Mouse (Mus musculus): Measurements from ENCODE around the gene Epn3. TPM values are rescaled to one million over a fixed set of nuclear protein-coding genes. Genes with fewer than 3 reads are reported as not detected.
A peak's percentile ranks its signal among the peaks of the same experiment; 100 is the strongest.

The Epn3 gene
- polyA plus RNA-seq, 1 experiment from 2014 or later: 0.62 TPM

DNA sequence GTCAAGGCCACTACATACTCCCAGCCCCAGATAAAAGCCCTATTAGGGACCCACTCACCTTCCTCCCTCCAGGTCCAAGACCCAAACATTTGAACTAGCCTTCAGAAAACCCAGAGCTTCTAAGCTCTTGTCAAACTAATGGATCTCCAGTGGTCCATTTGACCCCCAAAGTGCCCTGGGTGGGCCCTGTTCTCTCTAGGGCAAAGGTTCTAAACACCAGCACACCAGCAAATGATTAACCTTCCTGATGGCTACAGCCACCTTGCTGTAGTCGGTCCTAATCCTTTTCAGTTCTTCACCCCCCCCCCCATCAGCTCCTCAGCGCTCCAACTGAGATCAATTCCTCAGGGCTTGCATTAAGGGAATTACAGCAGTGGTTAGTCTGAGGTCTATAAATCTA is 35.6 kb downstream of the Epn3 start:
- Histone ChIP-seq H3K9me3 (no peaks in the 10 kb centered on the region), H3K4me3 (no peak overlapping the region), H3K36me3 (peaks cover 13% of the 10 kb centered on the region; the same call in 1 of the 2 replicates), H3K4me2 (replicated peaks) (no peak overlapping the region), H3K4me1 (peaks cover 39% of the 10 kb centered on the region), H3K9ac (no peak overlapping the region), H3K27ac (no peak overlapping the region), H3K27me3 (replicated peaks) (no peaks in the 10 kb centered on the region)
- no peak for ATAC-seq (ENCODE audit: low FRiP score, low read depth)
- WGBS: 8% methylated on average over 2 of the region's 2 CpGs

DNA sequence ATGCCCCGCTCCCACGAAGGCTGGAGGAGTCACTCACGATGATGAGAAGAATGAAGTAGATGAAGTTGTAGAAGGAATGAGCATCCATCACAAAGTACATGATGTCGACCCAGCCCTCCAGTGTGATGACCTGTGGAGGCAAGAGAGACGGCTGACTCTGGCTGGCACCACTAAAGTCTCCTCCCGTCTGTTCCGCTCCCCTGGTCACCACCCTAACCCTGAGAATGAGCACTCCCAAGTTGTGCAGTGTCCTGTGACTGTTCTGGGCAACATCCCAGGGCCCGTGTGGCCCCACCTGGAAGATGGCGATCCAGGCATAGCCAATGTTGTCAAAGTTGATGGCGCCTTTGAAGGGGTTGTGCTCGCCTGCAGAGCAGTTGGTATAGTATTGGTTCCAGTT is 37.9 kb downstream of the Epn3 start:
- H3K4me2 ChIP-seq (replicated peaks): no peak overlapping the region
- no peak for ATAC-seq (ENCODE audit: low FRiP score, low read depth)
- H3K9me3 ChIP-seq: no peaks in the 10 kb centered on the region
- no peak overlapping the region for H3K27ac ChIP-seq
- H3K9ac ChIP-seq: no peak overlapping the region
- peaks cover 18% of the 10 kb centered on the region for H3K4me1 ChIP-seq
- peaks cover 16% of the 10 kb centered on the region; the same call in 1 of the 2 replicates for H3K36me3 ChIP-seq
- no peaks in the 10 kb centered on the region for H3K27me3 ChIP-seq (replicated peaks)
- H3K4me3 ChIP-seq: no peak overlapping the region
- WGBS: 92% methylated on average over 11 of the region's 11 CpGs

GRCm38 (mm10) chr11:94457001-94457400 is 42.8 kb downstream of the Epn3 start:
- 85% methylated on average over 15 of the region's 15 CpGs for WGBS
- H3K9ac ChIP-seq: no peak overlapping the region
- no peak overlapping the region for H3K4me2 ChIP-seq (replicated peaks)
- H3K9me3 ChIP-seq: no peaks in the 10 kb centered on the region
- H3K4me1 ChIP-seq: peaks cover 11% of the 10 kb centered on the region
- H3K27me3 ChIP-seq (replicated peaks): no peaks in the 10 kb centered on the region; the same call in 1 of the 2 replicates
- H3K4me3 ChIP-seq: no peak overlapping the region
- no peak for ATAC-seq (ENCODE audit: low FRiP score, low read depth)
- peaks cover 12% of the 10 kb centered on the region; the same call in 1 of the 2 replicates for H3K36me3 ChIP-seq
- no peak overlapping the region for H3K27ac ChIP-seq

- Histone ChIP-seq H3K9ac (no peak overlapping the region), H3K9me3 (no peaks in the 10 kb centered on the region), H3K36me3 (peaks cover 10% of the 10 kb centered on the region; the same call in 1 of the 2 replicates), H3K4me3 (no peak overlapping the region), H3K27me3 (replicated peaks) (no peaks in the 10 kb centered on the region; the same call in 1 of the 2 replicates), H3K27ac (no peak overlapping the region), H3K4me2 (replicated peaks) (no peak overlapping the region), H3K4me1 (peaks cover 12% of the 10 kb centered on the region)
- WGBS: 83% methylated on average over 3 of the region's 3 CpGs
- ATAC-seq (ENCODE audit: low FRiP score, low read depth): no peak
Measured at GRCm38 (mm10) chr11:94456347-94456746, 43.4 kb downstream of the Epn3 start.

DNA sequence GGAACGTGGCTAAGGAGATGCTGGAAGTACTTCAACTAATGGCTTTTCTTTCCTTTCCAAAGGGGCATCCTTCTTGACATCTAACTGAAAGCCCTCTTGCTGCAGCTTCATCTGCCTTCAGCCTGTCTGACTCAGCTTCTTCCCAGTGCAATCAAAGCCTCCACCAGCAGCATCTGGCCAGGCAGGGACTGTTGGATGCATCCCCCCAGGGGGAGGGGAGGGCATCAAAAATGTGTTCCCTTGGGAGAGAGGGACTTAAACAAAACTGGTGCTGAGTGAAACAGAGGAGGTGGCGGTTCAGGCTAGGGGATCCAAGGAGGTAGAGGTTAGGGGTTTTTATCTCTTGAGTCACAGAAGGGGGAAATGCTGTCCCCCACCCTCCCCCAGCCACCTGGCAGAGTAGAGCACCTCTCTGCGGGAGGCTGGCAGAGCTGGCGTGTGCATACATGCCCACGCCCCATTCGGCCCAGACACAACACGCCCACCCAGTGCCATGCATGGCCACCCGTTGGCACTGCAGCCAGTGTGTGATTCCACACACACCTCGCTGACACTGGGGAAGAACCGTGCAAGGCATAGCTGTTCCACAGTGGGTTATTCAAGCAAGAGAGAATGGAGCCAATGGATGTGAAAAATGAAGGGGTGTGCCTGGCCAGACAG is 44.5 kb downstream of the Epn3 start:
- Histone ChIP-seq H3K27me3 (replicated peaks) (no peaks in the 10 kb centered on the region; the same call in 1 of the 2 replicates), H3K4me1 (peaks cover 18% of the 10 kb centered on the region), H3K36me3 (peaks cover 10% of the 10 kb centered on the region; the same call in 1 of the 2 replicates), H3K4me3 (no peak overlapping the region), H3K9ac (no peak overlapping the region), H3K9me3 (no peaks in the 10 kb centered on the region), H3K27ac (no peak overlapping the region), H3K4me2 (replicated peaks) (no peak overlapping the region)
- 75% methylated on average over 10 of the region's 10 CpGs for WGBS
- ATAC-seq (ENCODE audit: low FRiP score, low read depth): no peak

- H3K4me1 ChIP-seq: peaks cover 18% of the 10 kb centered on the region
- H3K4me3 ChIP-seq: no peak overlapping the region
- no peak for ATAC-seq (ENCODE audit: low FRiP score, low read depth)
Measured at GRCm38 (mm10) chr11:94454756-94455155, 45.0 kb downstream of the Epn3 start.

GRCm38 (mm10) chr11:94451091-94451773 is 48.5 kb downstream of the Epn3 start:
- peaks cover 28% of the 10 kb centered on the region for H3K4me1 ChIP-seq
- no peak overlapping the region for H3K4me2 ChIP-seq (replicated peaks)
- no peak overlapping the region for H3K9ac ChIP-seq
- no peak overlapping the region for H3K27ac ChIP-seq
- no peaks in the 10 kb centered on the region for H3K36me3 ChIP-seq
- no peak for ATAC-seq (ENCODE audit: low FRiP score, low read depth)
- WGBS: 67% methylated on average over 12 of the region's 12 CpGs
- no peak overlapping the region for H3K4me3 ChIP-seq
- H3K9me3 ChIP-seq: no peaks in the 10 kb centered on the region
- no peaks in the 10 kb centered on the region; the same call in 1 of the 2 replicates for H3K27me3 ChIP-seq (replicated peaks)

More at GRCm38 (mm10) chr11:94454756-94455155, 45.0 kb downstream of the Epn3 start:
- H3K9ac ChIP-seq: no peak overlapping the region
- no peak overlapping the region for H3K27ac ChIP-seq
- 56% methylated on average over 5 of the region's 5 CpGs for WGBS
- no peak overlapping the region for H3K4me2 ChIP-seq (replicated peaks)
- no peaks in the 10 kb centered on the region; the same call in 1 of the 2 replicates for H3K27me3 ChIP-seq (replicated peaks)
- H3K36me3 ChIP-seq: peaks cover 9% of the 10 kb centered on the region; the same call in 1 of the 2 replicates
- no peaks in the 10 kb centered on the region for H3K9me3 ChIP-seq

DNA sequence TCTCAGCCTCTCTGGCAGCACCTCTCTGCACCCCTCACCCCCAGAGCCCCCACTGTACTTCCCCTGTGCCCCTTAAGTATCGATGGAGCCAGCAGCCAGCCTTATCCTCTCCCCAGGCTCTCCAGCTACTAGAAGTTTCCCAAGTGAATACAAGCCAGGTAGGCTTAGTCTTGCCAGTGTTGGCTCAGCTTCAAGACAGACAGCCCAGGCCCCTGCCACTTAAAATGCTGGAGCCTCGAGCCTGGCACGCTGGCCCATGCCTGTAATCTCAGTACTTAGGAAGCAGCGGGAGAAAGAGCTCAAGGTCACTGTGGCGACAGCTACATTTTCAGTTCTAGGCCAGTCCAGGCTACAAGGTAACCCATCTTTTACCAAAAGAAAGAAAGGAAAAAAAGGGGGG is 49.9 kb downstream of the Epn3 start:
- 74% methylated on average over 5 of the region's 5 CpGs for WGBS
- Histone ChIP-seq H3K36me3 (no peaks in the 10 kb centered on the region), H3K9me3 (no peaks in the 10 kb centered on the region), H3K4me1 (peaks cover 37% of the 10 kb centered on the region), H3K27me3 (replicated peaks) (no peaks in the 10 kb centered on the region; the same call in 1 of the 2 replicates), H3K27ac (no peak overlapping the region), H3K4me2 (replicated peaks) (no peak overlapping the region), H3K4me3 (no peak overlapping the region), H3K9ac (no peak overlapping the region)
- no peak for ATAC-seq (ENCODE audit: low FRiP score, low read depth)

GRCm38 (mm10) chr11:94449239-94449638 is 50.5 kb downstream of the Epn3 start:
- Histone ChIP-seq H3K36me3 (no peaks in the 10 kb centered on the region), H3K4me3 (no peak overlapping the region), H3K9ac (no peak overlapping the region), H3K27me3 (replicated peaks) (no peaks in the 10 kb centered on the region), H3K27ac (no peak overlapping the region), H3K4me1 (peaks cover 38% of the 10 kb centered on the region), H3K9me3 (no peaks in the 10 kb centered on the region), H3K4me2 (replicated peaks) (no peak overlapping the region)
- no peak for ATAC-seq (ENCODE audit: low FRiP score, low read depth)
- 44% methylated on average over 8 of the region's 8 CpGs for WGBS

DNA sequence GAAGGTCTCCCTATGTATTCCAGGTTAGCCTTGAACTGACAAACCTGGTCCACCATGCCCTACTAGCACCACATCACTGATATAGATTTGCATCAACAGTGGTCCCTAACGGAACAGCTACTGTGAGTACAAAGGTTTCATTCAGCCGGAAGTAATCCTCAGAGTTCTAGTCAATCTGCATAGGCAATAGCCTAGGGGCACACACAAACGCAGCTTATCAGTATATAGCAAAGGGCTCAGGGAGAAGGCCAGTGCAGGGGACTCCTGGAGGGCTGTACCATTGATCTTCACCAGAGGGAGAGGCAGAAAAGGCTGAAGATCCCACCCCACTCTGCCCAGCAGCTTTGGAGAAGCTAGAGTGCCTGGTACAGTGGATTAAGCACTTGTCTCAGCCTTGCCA is 52.8 kb downstream of the Epn3 start:
- no peak overlapping the region for H3K4me3 ChIP-seq
- H3K36me3 ChIP-seq: no peaks in the 10 kb centered on the region
- peaks cover 49% of the 10 kb centered on the region for H3K4me1 ChIP-seq
- no peak overlapping the region for H3K9ac ChIP-seq
- no peaks in the 10 kb centered on the region for H3K27me3 ChIP-seq (replicated peaks)
- no peak for ATAC-seq (ENCODE audit: low FRiP score, low read depth)
- no peak overlapping the region for H3K4me2 ChIP-seq (replicated peaks)
- no peak overlapping the region for H3K27ac ChIP-seq
- H3K9me3 ChIP-seq: no peaks in the 10 kb centered on the region
- 15% methylated on average over 3 of the region's 3 CpGs for WGBS

- H3K4me1 ChIP-seq: peaks cover 58% of the 10 kb centered on the region
- ATAC-seq (ENCODE audit: low FRiP score, low read depth): no peak
- no peaks in the 10 kb centered on the region for H3K36me3 ChIP-seq
- no peak overlapping the region for H3K4me3 ChIP-seq
- no peak overlapping the region for H3K9ac ChIP-seq
- H3K27ac ChIP-seq: peak overlapping the region; percentile 7; the same call in 1 of the 2 replicates
- H3K4me2 ChIP-seq (replicated peaks): no peak overlapping the region
- H3K9me3 ChIP-seq: no peaks in the 10 kb centered on the region
- no peaks in the 10 kb centered on the region for H3K27me3 ChIP-seq (replicated peaks)
- 43% methylated on average over 4 of the region's 4 CpGs for WGBS
Measured at GRCm38 (mm10) chr11:94445300-94445699, 54.5 kb downstream of the Epn3 start.

GRCm38 (mm10) chr11:94444829-94445228 is 54.9 kb downstream of the Epn3 start:
- H3K9me3 ChIP-seq: no peaks in the 10 kb centered on the region
- no peak overlapping the region for H3K9ac ChIP-seq
- H3K27me3 ChIP-seq (replicated peaks): no peaks in the 10 kb centered on the region
- peaks cover 62% of the 10 kb centered on the region for H3K4me1 ChIP-seq
- H3K36me3 ChIP-seq: no peaks in the 10 kb centered on the region
- WGBS: 46% methylated on average over 5 of the region's 5 CpGs
- H3K27ac ChIP-seq: no peak overlapping the region
- no peak for ATAC-seq (ENCODE audit: low FRiP score, low read depth)
- H3K4me2 ChIP-seq (replicated peaks): no peak overlapping the region
- no peak overlapping the region for H3K4me3 ChIP-seq
